Mouse (Mus musculus) thymus, postnatal 0 days (tissue): Measurements from ENCODE around the gene Ushbp1. TPM values are rescaled to one million over a fixed set of nuclear protein-coding genes. Genes with fewer than 3 reads are reported as not detected.
"Not testable (repeated sequence)": the region's sequence is repeated elsewhere in the genome, so short reads cannot be mapped to it uniquely, and the experiment has no call there.

Experiments used
- DNase-seq: peaks from one replicate; pipeline ENCODE4 v3.0.0-alpha.2; 2015; ENCODE audit warnings: low spot score
- polyA plus RNA-seq: library from polyadenylated mRNA; unstranded; fragments of >200 nt; fragmentation: Nextera tagmentation; extraction: Ambion mirVana; gene quantifications from 2 replicates; pipeline ENCODE4 v1.2.1, GENCODE M21; 2015

The Ushbp1 gene
- polyA plus RNA-seq, 1 experiment from 2014 or later: 4.7 TPM

GRCm38 (mm10) chr8:71371236-71371848, 24.3 kb downstream of the Ushbp1 start, which contains the start of gene Ocel1:
TSS of gene Ocel1 (plus strand) at chr8:71371298.
- DNase-seq: peak; percentile 99

DNA sequence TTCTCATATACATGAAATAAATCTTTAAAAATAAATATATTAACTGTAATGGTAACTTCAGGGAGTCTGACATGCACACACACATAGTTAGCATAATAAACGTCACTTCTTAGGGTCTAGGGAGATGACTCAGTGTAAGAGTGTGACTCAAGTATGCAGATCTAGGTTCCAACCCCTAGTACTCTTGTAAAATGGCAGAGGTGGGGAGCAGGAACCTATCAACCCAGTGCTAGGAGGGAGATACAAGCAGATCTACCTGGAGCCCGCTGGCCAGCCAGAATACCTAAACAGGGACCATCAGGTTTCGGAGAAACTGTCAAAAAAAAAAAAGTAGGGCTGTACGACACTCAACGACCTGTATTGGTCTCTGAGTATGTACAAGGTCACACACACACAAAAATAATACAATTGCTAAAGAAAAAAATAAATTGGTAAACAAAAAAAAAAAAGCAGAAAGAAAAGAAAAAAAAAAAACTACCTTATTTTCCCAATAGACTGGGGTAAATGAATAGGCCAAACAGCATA, 24.8 kb downstream of the Ushbp1 start:
- DNase-seq: peak; percentile 21

GRCm38 (mm10) chr8:71369040-71369718, 26.4 kb downstream of the Ushbp1 start:
- DNase-seq: no peak

GRCm38 (mm10) chr8:71368366-71368765, 27.2 kb downstream of the Ushbp1 start:
- DNase-seq: no peak

GRCm38 (mm10) chr8:71367529-71368176, 27.9 kb downstream of the Ushbp1 start:
- no peak for DNase-seq

- peak; percentile 93 for DNase-seq
Measured at GRCm38 (mm10) chr8:71366771-71367528, 28.7 kb downstream of the Ushbp1 start, which contains the start of gene Use1. TSS of gene Use1 (plus strand) at chr8:71366848.

DNA sequence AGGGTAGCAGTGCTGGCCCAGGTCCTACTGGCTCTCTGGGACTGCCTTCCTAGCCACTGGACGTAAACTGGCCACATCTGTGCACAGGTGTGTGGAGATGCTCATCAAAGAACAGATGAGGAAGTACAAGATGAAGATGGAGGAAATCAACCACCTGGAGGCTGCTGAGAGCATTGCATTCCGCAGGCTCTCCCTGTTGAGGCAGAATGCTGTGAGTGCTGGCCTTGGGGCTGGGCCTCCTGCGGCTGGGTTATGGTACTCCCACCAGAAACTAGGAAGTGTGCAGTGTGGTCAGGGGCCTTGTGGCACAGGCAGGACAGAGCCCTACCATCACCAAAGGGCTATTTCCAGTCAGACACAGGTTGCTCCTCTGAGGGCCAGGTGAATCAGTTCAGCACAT, 37.6 kb downstream of the Ushbp1 start:
- DNase-seq: no peak

- DNase-seq: no peak
Measured at GRCm38 (mm10) chr8:71351520-71351919, 44.1 kb downstream of the Ushbp1 start.

DNA sequence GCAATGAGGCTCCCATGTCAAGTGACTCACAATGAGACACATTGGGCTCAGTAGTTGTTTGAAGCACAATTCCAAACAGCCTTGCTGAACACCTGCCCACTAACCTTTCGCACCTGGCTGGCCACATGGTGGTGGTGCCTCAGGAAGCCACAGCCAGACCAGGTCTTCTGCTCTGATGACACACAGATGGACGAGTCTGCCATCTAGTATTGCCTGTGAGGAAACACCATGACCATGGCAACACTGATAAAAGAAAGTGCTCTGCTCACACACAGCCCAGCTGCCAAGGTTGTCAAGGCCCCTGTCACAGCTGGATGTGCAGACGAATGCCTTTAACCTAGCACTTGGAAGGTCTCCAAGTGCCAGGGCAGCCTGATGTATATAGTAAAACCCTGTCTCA, 44.5 kb downstream of the Ushbp1 start:
- no peak for DNase-seq

- DNase-seq: no peak
Measured at GRCm38 (mm10) chr8:71346581-71346980, 49.0 kb downstream of the Ushbp1 start.

GRCm38 (mm10) chr8:71340625-71341024, 55.0 kb downstream of the Ushbp1 start:
- peak; percentile 32 for DNase-seq

DNA sequence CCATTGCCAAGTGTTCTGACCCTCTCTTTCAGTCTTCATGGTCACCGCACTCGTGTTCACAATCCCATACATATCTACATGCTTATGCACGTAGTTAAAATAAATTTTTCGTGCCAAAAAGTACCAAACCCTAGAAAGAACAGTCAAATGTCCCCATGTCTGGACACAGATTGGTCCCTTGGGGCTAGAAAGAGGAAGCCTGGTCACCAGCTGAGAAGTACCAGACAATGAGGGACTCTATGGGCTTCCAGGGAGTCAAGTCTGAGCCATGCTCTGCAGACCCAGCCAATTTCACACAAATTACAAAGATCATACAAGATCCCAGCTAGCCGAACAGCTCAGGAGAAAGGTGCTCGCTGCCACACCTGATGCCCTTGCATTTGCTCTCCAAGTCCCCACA, 57.8 kb downstream of the Ushbp1 start:
- not testable (repeated sequence) for DNase-seq

Other genes with a start within 250 kb of the Ushbp1 start
- 16.4 and 18.7 TPM in 2 replicates for gene Myo9b, start 123.1 kb downstream of the Ushbp1 start, polyA plus RNA-seq
- gene Haus8, start 122.9 kb downstream of the Ushbp1 start, polyA plus RNA-seq: 39.3 and 48.6 TPM in 2 replicates
- gene Use1, start 29.0 kb downstream of the Ushbp1 start, polyA plus RNA-seq: 143 and 152 TPM in 2 replicates
- gene Ocel1, start 24.5 kb downstream of the Ushbp1 start, polyA plus RNA-seq: 17.4 and 19.2 TPM in 2 replicates
- 17.7 and 18.4 TPM in 2 replicates for gene Nr2f6, start 13.8 kb downstream of the Ushbp1 start, polyA plus RNA-seq
- gene Babam1, start 1.1 kb upstream of the Ushbp1 start, polyA plus RNA-seq: 83.2 and 87.4 TPM in 2 replicates
- gene Ankle1, start 10.2 kb upstream of the Ushbp1 start, polyA plus RNA-seq: 15.3 and 25.1 TPM in 2 replicates
- 190 and 219 TPM in 2 replicates for gene Abhd8, start 67.9 kb upstream of the Ushbp1 start, polyA plus RNA-seq
- gene Mrpl34, start 69.2 kb upstream of the Ushbp1 start, polyA plus RNA-seq: 221 TPM in 2 replicates
- gene Dda1, start 73.4 kb upstream of the Ushbp1 start, polyA plus RNA-seq: 154 and 157 TPM in 2 replicates
- gene Ano8, start 90.2 kb upstream of the Ushbp1 start, polyA plus RNA-seq: 0.68 and 1.4 TPM in 2 replicates
- gene Gtpbp3, start 92.3 kb upstream of the Ushbp1 start, polyA plus RNA-seq: 17.8 TPM in 2 replicates
- 27.5 and 31.6 TPM in 2 replicates for gene Plvap, start 116.0 kb upstream of the Ushbp1 start, polyA plus RNA-seq
- gene Ccdc194, start 129.9 kb upstream of the Ushbp1 start, polyA plus RNA-seq: 0.08 and 0.15 TPM in 2 replicates
- 158 TPM in 2 replicates for gene Bst2, start 141.7 kb upstream of the Ushbp1 start, polyA plus RNA-seq
- 98.3 and 101 TPM in 2 replicates for gene Mvb12a, start 147.1 kb upstream of the Ushbp1 start, polyA plus RNA-seq
- 13.0 and 13.1 TPM in 2 replicates for gene Tmem221, start 163.1 kb upstream of the Ushbp1 start, polyA plus RNA-seq
- gene Nxnl1, start 170.8 kb upstream of the Ushbp1 start, polyA plus RNA-seq: 1.1 and 1.3 TPM in 2 replicates
- 32.4 and 33.8 TPM in 2 replicates for gene Slc27a1, start 173.1 kb upstream of the Ushbp1 start, polyA plus RNA-seq
- gene Pgls, start 196.4 kb upstream of the Ushbp1 start, polyA plus RNA-seq: 340 and 346 TPM in 2 replicates
- gene Fam129c, start 201.8 kb upstream of the Ushbp1 start, polyA plus RNA-seq: 9.4 and 11.2 TPM in 2 replicates
- gene Colgalt1, start 215.2 kb upstream of the Ushbp1 start, polyA plus RNA-seq: 37.9 and 38.9 TPM in 2 replicates